Mouse (Mus musculus) megakaryocyte, embryonic 14.5 days (primary cell): Measurements from ENCODE around the gene Tgm5. TPM values are rescaled to one million over a fixed set of nuclear protein-coding genes. Genes with fewer than 3 reads are reported as not detected.
"Not testable (repeated sequence)": the region's sequence is repeated elsewhere in the genome, so short reads cannot be mapped to it uniquely, and the experiment has no call there.

Experiments
- H3K27me3 ChIP-seq: replicated peaks from 2 replicates; pipeline ENCODE3; 2012; ENCODE audit warnings: inconsistent platforms
- H3K36me3 ChIP-seq: replicated peaks from 2 replicates; pipeline ENCODE3; 2012; ENCODE audit warnings: low read length, inconsistent platforms, mixed read lengths
- H3K4me1 ChIP-seq: 2 replicates; pipeline ENCODE4 v1.6.1; 2012; ENCODE audit warnings: inconsistent platforms
- H3K4me3 ChIP-seq: replicated peaks from 2 replicates; pipeline ENCODE3; 2012; ENCODE audit warnings: moderate library complexity, mild to moderate bottlenecking, inconsistent platforms
- H3K9me3 ChIP-seq: 2 replicates; pipeline ENCODE4 v1.6.1; 2012; ENCODE audit warnings: inconsistent platforms
- FLI1 ChIP-seq: IDR thresholded peaks from 2 replicates; pipeline ENCODE4 v1.6.1; 2012; ENCODE audit warnings: low read length, inconsistent platforms, mixed read lengths
- GATA1 ChIP-seq: IDR thresholded peaks from 3 replicates; pipeline ENCODE4 v1.6.1; 2012; ENCODE audit warnings: mixed read lengths, low read length, inconsistent platforms, borderline replicate concordance
- polyA plus RNA-seq: library from polyadenylated mRNA; stranded (reverse); fragments of >175 nt; gene quantifications from 2 replicates; pipeline ENCODE4 v1.2.3, GENCODE M21; 2012; ENCODE audit warnings: low replicate concordance; ENCODE audit not compliant: insufficient read depth

The Tgm5 gene
- polyA plus RNA-seq, 1 experiment = 0.03 TPM

DNA sequence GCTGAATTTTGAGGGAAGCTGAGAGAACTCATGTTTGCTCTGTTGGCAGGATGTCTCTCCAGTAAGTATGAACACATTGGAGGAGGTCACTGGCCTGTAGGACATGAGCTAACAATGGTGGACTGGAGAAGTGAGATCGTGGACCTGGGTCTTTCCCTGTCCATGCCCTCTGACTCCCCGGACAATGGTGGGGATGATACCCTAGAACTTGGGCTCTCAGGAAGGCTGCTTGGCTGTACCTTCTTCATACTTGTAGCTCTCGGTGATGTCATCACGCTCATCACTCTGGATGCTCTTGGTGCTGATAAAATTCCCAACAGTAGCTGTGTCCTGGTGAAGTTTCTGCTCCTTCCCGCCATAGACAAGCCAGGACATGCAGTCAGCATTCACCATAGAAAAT lies 33.5 kb downstream of the Tgm5 start:
- Histone ChIP-seq H3K4me3 (no peak overlapping the region), H3K27me3 (peaks cover 22% of the 10 kb centered on the region), H3K36me3 (no peaks in the 10 kb centered on the region), H3K4me1 (peaks cover 50% of the 10 kb centered on the region), H3K9me3 (peaks cover 7% of the 10 kb centered on the region)
- no peak for TF ChIP-seq FLI1
- no peak for TF ChIP-seq GATA1

DNA sequence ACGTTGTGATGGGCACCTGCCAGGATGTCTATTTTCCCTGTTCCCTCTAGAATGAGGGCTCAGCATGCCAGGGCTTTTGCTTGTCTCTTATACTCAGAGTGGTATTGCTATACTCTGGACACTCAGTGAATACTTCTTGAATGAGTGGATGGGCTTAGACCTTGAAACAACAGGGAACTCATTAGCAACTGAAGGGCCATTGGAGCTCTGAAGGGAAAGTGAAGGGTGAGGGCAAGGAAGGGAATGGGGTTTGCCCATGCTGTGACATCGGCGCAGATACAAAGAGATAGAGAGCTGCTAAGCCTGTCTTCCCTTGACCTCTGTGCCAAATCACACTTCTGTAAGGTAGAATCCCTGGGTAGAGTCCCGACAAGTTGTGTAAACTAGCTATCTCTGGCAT lies 40.0 kb downstream of the Tgm5 start:
- Histone ChIP-seq H3K4me3 (no peak overlapping the region), H3K9me3 (peaks cover 7% of the 10 kb centered on the region), H3K36me3 (no peaks in the 10 kb centered on the region), H3K27me3 (peaks cover 21% of the 10 kb centered on the region), H3K4me1 (peaks cover 11% of the 10 kb centered on the region)
- no peak for TF ChIP-seq GATA1
- TF ChIP-seq FLI1 = no peak

DNA sequence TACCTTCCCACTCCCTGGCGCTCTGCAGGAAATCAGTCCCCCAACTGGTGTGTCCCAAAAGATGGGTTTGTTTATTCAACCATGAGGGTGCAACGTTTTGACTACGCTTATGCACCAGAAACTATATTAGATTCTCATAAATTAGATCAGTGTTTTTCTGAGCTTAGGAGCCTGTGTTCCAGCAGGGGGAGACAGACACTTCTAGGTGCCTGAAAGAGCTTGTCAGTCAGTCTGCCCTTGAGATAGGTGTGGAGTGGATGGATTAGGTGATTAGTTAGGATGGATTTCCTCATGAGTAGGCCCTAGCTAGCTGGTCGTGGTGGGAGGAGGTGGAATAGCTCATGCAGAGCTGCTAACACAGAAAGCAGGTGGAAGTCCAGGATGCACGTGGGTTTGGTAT lies 44.5 kb downstream of the Tgm5 start:
- Histone ChIP-seq H3K4me3 (no peak overlapping the region), H3K36me3 (no peaks in the 10 kb centered on the region), H3K4me1 (peaks cover 19% of the 10 kb centered on the region), H3K9me3 (no peaks in the 10 kb centered on the region), H3K27me3 (peaks cover 9% of the 10 kb centered on the region)
- TF ChIP-seq FLI1 (no peak), GATA1 (no peak)

DNA sequence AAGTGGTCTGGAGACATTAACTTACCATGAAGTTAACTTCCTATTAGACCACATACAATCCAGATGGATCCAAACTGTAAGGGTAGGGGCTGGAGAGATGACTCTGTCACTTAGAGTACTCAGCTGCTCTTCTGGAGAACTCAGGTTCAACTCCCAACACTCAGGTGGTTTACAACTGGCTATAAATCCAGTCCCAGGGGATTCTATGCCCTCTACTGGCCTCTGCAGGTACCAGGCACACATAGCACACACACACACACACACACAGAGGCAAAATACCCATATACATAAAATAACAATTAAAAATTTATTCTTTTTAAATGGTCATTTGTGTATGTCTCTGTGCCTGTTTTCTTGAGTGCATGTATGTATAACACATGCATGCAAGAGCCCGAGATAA lies 46.3 kb downstream of the Tgm5 start:
- Histone ChIP-seq H3K4me3 (no peak overlapping the region), H3K4me1 (peaks cover 22% of the 10 kb centered on the region), H3K9me3 (no peaks in the 10 kb centered on the region), H3K36me3 (no peaks in the 10 kb centered on the region), H3K27me3 (peaks cover 4% of the 10 kb centered on the region)
- TF ChIP-seq GATA1 (no peak), FLI1 (no peak)

DNA sequence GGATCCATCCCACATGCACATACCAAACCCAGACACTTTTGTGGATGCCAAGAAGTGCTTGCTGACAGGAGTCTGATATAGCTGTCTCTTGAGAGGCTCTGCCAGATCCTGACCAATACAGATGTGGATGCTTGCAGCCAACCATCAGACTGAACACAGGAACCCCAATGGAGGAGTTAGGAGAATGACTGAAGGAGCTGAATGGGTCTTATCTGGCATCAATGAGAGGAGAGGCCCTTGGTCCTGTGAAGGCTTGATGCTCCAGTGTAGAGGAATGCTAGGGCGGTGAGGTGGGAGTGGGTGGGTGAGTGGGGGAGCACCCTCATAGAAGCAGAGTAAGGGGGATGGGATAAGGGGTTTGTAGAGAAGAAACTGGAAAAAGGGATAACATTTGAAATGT lies 46.8 kb downstream of the Tgm5 start:
- H3K36me3 ChIP-seq, H3K27me3 ChIP-seq, H3K4me3 ChIP-seq, H3K9me3 ChIP-seq: not testable (repeated sequence)
- H3K4me1 ChIP-seq = peaks cover 22% of the 10 kb centered on the region

DNA sequence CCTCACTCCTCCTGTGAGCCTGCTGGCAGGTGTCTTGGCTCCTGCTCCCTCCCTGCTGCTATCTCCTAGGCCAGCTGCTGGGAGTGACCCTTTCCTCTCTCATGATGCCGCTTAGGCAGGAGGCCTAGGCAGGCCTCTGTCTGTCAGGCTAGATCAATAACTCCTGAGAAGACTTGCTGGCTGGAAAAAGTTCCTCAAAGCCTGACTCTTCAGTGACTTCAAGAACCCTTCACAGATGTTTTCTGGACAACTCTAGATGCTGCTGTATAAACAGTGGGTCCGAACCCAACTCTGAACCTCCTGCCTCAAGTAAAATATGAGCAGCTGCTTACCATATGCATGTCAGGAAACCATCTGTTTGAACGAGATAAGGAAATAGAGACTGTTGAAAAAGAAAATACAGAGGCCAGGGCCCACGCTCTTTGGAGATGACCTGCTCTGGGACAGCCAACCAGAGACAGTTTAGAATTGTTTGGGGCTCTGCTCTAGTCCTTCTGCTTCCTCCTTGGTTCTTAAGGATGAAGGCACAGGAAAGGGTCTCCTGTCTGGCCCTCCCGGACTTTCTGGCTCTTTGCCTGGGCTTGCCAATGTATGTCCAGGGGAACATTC lies 48.8 kb downstream of the Tgm5 start, which contains the start of gene Epb42:
Gene Epb42 (minus strand): TSS at position 340 of the 609 bp plus-strand sequence.
- H3K36me3 ChIP-seq = no peaks in the 10 kb centered on the region
- peak within 1 kb of the TSS; percentile 39 for H3K4me3 ChIP-seq
- TF ChIP-seq FLI1 (no peak), GATA1 (no peak)
- no peaks in the 10 kb centered on the region for H3K27me3 ChIP-seq
- peaks cover 19% of the 10 kb centered on the region for H3K4me1 ChIP-seq
- no peaks in the 10 kb centered on the region for H3K9me3 ChIP-seq

DNA sequence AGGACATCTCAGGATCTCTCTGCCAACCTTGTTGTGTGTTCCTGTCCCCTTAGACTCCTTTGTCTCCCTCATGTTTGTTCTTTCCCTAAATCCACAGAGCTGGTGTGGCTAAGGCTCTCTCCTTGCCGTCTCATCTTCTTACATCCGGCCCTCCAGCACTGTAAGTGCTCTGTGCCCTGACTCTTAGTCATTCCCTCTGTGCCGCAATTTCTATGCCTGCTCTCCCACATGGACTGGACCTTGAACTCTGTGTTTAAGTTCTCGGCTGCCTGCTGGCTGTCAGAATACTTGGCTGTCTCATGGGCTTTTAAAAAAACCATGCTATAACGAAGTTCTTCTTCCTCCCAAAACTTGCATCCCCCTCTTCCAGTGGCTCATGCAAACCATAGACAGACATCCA lies 62.7 kb downstream of the Tgm5 start:
- TF ChIP-seq FLI1 (no peak), GATA1 (no peak)
- Histone ChIP-seq H3K27me3 (peaks cover 40% of the 10 kb centered on the region), H3K4me3 (no peak overlapping the region), H3K4me1 (peaks cover 3% of the 10 kb centered on the region; the same call in 1 of the 2 replicates), H3K36me3 (peaks cover 6% of the 10 kb centered on the region), H3K9me3 (no peaks in the 10 kb centered on the region)

DNA sequence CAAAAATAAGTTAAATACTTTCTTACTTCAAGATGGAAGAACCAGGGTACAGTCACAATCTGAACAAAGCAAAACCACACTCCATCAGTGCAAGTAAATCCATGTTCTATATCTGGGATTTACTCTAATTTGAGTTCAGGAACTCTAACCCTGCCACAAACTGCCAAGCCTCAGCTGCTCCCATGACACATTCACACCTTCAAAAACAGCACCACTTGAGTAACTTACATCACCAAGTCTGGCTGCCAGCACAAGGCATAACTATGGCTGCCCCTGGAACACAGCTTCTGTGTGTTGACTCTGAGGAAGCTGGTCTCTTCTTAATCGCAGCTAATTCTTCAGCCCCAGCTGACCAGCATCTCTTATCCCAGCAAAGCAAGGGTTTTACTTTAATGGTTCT lies 68.5 kb downstream of the Tgm5 start:
- Histone ChIP-seq H3K4me1 (0 out of 2 replicates have a peak, but pooled peaks cover 3% of the 10 kb centered on the region), H3K9me3 (no peaks in the 10 kb centered on the region), H3K27me3 (peaks cover 5% of the 10 kb centered on the region), H3K4me3 (no peak overlapping the region), H3K36me3 (peaks cover 60% of the 10 kb centered on the region)
- no peak for TF ChIP-seq GATA1
- no peak for TF ChIP-seq FLI1

DNA sequence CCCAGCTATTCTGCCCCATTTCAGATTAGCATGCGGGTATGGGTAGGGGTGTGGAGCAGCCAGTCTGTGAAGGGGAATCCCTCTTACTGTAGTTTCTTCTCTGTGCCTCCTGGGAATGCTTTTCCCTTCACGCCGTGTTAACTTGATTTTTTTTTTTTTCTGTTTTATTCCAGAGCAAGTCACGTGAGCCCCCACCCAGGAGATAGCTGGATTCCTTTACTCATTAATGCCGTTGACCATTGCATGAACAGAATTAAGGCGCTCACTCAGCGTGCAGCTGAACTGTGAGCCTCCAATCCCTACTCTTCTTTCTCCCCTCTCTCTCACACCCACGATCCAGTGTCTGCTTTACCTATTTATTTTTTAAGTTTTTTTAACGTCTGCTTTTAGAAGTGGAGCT lies 69.4 kb downstream of the Tgm5 start:
- H3K27me3 ChIP-seq = no peaks in the 10 kb centered on the region
- peaks cover 69% of the 10 kb centered on the region for H3K36me3 ChIP-seq
- no peak overlapping the region for H3K4me3 ChIP-seq
- no peaks in the 10 kb centered on the region for H3K4me1 ChIP-seq
- no peaks in the 10 kb centered on the region for H3K9me3 ChIP-seq
- no peak for TF ChIP-seq GATA1
- no peak for TF ChIP-seq FLI1

DNA sequence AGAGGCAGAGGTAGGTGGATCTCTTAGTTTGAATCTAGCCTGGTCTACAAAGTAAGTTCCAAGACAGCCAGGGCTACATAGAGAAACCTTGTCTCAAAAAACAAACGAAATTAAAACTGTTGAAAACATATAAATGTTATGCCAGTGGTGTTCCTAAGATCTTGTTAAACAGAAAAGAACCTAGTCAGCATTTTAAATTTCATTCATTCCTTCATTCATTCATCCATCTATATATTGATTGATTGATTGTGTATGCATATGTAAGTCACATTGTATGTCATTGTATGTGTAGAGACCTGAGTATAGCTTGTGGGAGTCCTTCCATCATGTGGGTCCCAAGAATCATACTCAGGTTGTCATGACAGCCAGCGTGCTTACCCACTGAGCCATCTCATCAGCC lies 70.1 kb downstream of the Tgm5 start:
- no peaks in the 10 kb centered on the region for H3K27me3 ChIP-seq
- H3K9me3 ChIP-seq = no peaks in the 10 kb centered on the region
- no peak for TF ChIP-seq GATA1
- no peak for TF ChIP-seq FLI1
- H3K36me3 ChIP-seq = peaks cover 75% of the 10 kb centered on the region
- H3K4me3 ChIP-seq = no peak overlapping the region
- no peaks in the 10 kb centered on the region for H3K4me1 ChIP-seq

DNA sequence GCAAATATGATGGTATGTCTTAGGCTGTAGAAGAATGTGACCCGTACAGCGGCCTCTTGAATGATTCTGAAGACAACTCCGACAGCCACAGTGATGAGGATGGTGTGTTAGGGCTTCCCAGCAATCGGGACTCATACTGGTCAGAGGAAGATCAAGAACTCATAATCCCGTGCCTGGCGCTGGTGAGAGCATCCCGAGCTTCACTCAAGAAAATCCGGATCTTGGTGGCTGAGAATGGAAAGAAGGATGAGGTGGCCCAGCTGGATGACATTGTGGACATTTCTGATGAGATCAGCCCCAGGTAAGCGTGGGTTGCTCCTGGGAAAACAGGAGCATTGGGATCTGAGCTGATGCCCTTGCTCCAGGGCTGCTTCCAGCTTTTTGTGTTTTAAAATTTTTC lies 73.0 kb downstream of the Tgm5 start:
- Histone ChIP-seq H3K27me3 (no peaks in the 10 kb centered on the region), H3K36me3 (peaks cover 76% of the 10 kb centered on the region)

More for the DNA sequence above, 73.0 kb downstream of the Tgm5 start:
- TF ChIP-seq FLI1 (no peak), GATA1 (no peak)
- no peaks in the 10 kb centered on the region for H3K9me3 ChIP-seq
- H3K4me1 ChIP-seq = peaks cover 16% of the 10 kb centered on the region
- H3K4me3 ChIP-seq = no peak overlapping the region
